In genomic region chr6:87183159-87183558, GRCm38 (mm10) we compare ENCODE assay signal across 9 mouse cellular contexts.
DNase-seq lines count a peak whose midpoint lies in the region; ATAC-seq lines count a peak whose summit lies in the region.
"Had no signal": no experiment of that assay in that cellular context is flagged by ENCODE, and none has a peak within 500 bp of the region (broad histone marks: within the 10 kb centered on the region; RNA-seq: fewer than 3 reads in every experiment).

No protein-coding gene starts in this region.

- H3K27ac ChIP-seq in forebrain, embryonic 14.5 days (ENCODE audit: low read depth, low read length): no peak overlapping the region
- H3K27ac ChIP-seq in forebrain, embryonic 13.5 days: no peak overlapping the region
- peak overlapping the region; percentile 88 for H3K27ac ChIP-seq in heart, embryonic 15.5 days

- ATAC-seq in forebrain, embryonic 14.5 days: no peak
- no peak for ATAC-seq in forebrain, embryonic 13.5 days
- ATAC-seq in common myeloid progenitor, adult 5-6 weeks (replicated peaks; ENCODE audit: low read depth, poor library complexity, severe bottlenecking): peak; percentile 53
- peak; percentile 67 for ATAC-seq in heart, embryonic 15.5 days (replicated peaks; ENCODE audit: insufficient number of reproducible peaks, insufficient read depth, low FRiP score, low read depth)

- H3K9ac ChIP-seq in forebrain, embryonic 14.5 days (ENCODE audit: low read length): no peak overlapping the region
- no peak overlapping the region for H3K9ac ChIP-seq in forebrain, embryonic 13.5 days
- no peak overlapping the region for H3K9ac ChIP-seq in heart, embryonic 15.5 days

- H3K4me1 ChIP-seq in forebrain, embryonic 14.5 days (ENCODE audit: control insufficient read depth, insufficient read depth, low read length): no peaks in the 10 kb centered on the region
- H3K4me1 ChIP-seq in forebrain, embryonic 13.5 days: no peaks in the 10 kb centered on the region
- peaks cover 40% of the 10 kb centered on the region for H3K4me1 ChIP-seq in heart, embryonic 15.5 days (replicated peaks)

- peak; percentile 57 for DNase-seq in forebrain, embryonic 14.5 days (ENCODE audit: low spot score)
- DNase-seq in left cerebral cortex, adult 8-10 months (ENCODE audit: low spot score in 2 of 2): peak; percentile 34 to 91
- DNase-seq in retina, postnatal 7 days (ENCODE audit: low read depth, low spot score): peak; percentile 6
- DNase-seq in T-cell, adult 2 months (ENCODE audit: low spot score): no peak
- DNase-seq in cerebellum, adult 8-10 months: no peak

- H3K4me3 ChIP-seq in forebrain, embryonic 14.5 days (ENCODE audit: low read depth, low read length): no peak overlapping the region
- H3K4me3 ChIP-seq in forebrain, embryonic 13.5 days: no peak overlapping the region
- H3K4me3 ChIP-seq in heart, embryonic 15.5 days: no peak overlapping the region

- no peaks in the 10 kb centered on the region for H3K9me3 ChIP-seq in forebrain, embryonic 14.5 days (replicated peaks; ENCODE audit: control insufficient read depth, low read length)
- H3K9me3 ChIP-seq in forebrain, embryonic 13.5 days (replicated peaks): no peaks in the 10 kb centered on the region
- no peaks in the 10 kb centered on the region for H3K9me3 ChIP-seq in heart, embryonic 15.5 days (replicated peaks)

- H3K4me2 ChIP-seq in forebrain, embryonic 14.5 days (ENCODE audit: low read length): no peak overlapping the region
- H3K4me2 ChIP-seq in forebrain, embryonic 13.5 days: no peak overlapping the region
- no peak overlapping the region for H3K4me2 ChIP-seq in heart, embryonic 15.5 days

- 83% methylated on average over 8 of the region's 8 CpGs for WGBS in forebrain, embryonic 14.5 days
- 79% methylated on average over 8 of the region's 8 CpGs for WGBS in forebrain, embryonic 13.5 days
- WGBS in heart, embryonic 15.5 days: 40% methylated on average over 8 of the region's 8 CpGs

- no peaks in the 10 kb centered on the region for H3K27me3 ChIP-seq in forebrain, embryonic 14.5 days (replicated peaks; ENCODE audit: control insufficient read depth, insufficient read depth, low read length)
- no peaks in the 10 kb centered on the region for H3K27me3 ChIP-seq in forebrain, embryonic 13.5 days
- no peaks in the 10 kb centered on the region for H3K27me3 ChIP-seq in heart, embryonic 15.5 days
- H3K27me3 ChIP-seq: CH12.LX had no signal

- H3K36me3 ChIP-seq in forebrain, embryonic 14.5 days (ENCODE audit: control insufficient read depth, insufficient read depth, low read length): no peaks in the 10 kb centered on the region
- H3K36me3 ChIP-seq in forebrain, embryonic 13.5 days (ENCODE audit: poor library complexity, severe bottlenecking): peaks cover 11% of the 10 kb centered on the region
- H3K36me3 ChIP-seq in heart, embryonic 15.5 days: no peaks in the 10 kb centered on the region; the same call in 1 of the 2 replicates

Comparison
In these comparisons a context has a peak if more than half of its experiments do, and no peak if none do; other contexts are left out.
1. ATAC-seq: peak in common myeloid progenitor, adult 5-6 weeks (single experiment) and heart, embryonic 15.5 days (single experiment); none in forebrain, embryonic 14.5 days (single experiment) and forebrain, embryonic 13.5 days (single experiment).
2. DNase-seq: peak in forebrain, embryonic 14.5 days (single experiment), left cerebral cortex, adult 8-10 months (2 of 2) and retina, postnatal 7 days (single experiment); none in T-cell, adult 2 months (single experiment) and cerebellum, adult 8-10 months (single experiment).